Mouse (Mus musculus) cerebellum, adult 2 months (tissue): Measurements from ENCODE around the gene Fah. TPM values are rescaled to one million over a fixed set of nuclear protein-coding genes. Genes with fewer than 3 reads are reported as not detected.
A peak's percentile ranks its signal among the peaks of the same experiment; 100 is the strongest.

Source experiments
- DNase-seq, 2 experiments: peaks; one replicate each; pipeline ENCODE4 v3.0.0; 2021
- H3K27ac ChIP-seq: fragments of 200-500 bp; 2 replicates; pipeline ENCODE4 v1.5.1; 2012; ENCODE audit warnings: low read length, control low read depth, inconsistent platforms; ENCODE audit not compliant: insufficient read depth
- H3K27me3 ChIP-seq: fragments of 200-500 bp; 2 replicates; pipeline ENCODE4 v1.6.1; 2012; ENCODE audit warnings: inconsistent platforms, mild to moderate bottlenecking, low read length, moderate library complexity; ENCODE audit not compliant: control insufficient read depth, insufficient read depth
- H3K4me1 ChIP-seq: fragments of 200-500 bp; 2 replicates; pipeline ENCODE4 v1.6.1; 2011; ENCODE audit warnings: low read length; ENCODE audit not compliant: control insufficient read depth, insufficient read depth
- H3K4me3 ChIP-seq: fragments of 200-500 bp; replicated peaks from 2 replicates; pipeline ENCODE3; 2011; ENCODE audit warnings: mild to moderate bottlenecking, low read depth, low read length, control low read depth; ENCODE audit not compliant: insufficient read depth
- CTCF ChIP-seq: fragments of 200-500 bp; IDR thresholded peaks from 2 replicates; pipeline ENCODE4 v1.5.1; 2011; ENCODE audit warnings: low read depth, mild to moderate bottlenecking, control low read depth, low read length, moderate library complexity, borderline replicate concordance; ENCODE audit not compliant: insufficient read depth
- POLR2A ChIP-seq: fragments of 200-500 bp; IDR thresholded peaks from 2 replicates; pipeline ENCODE4 v1.6.1; 2011; ENCODE audit warnings: low read length, control low read depth, borderline replicate concordance; ENCODE audit not compliant: insufficient read depth
- WGBS: fragments of 180-500 bp; shearing (Covaris S2); methylation state at CpG from one replicate; pipeline ENCODE4 v1.1.7; 2018; 5-methylcytosine and 5-hydroxymethylcytosine counted together
- polyA plus RNA-seq: library from polyadenylated mRNA; depleted of rRNA; stranded (reverse); fragments of >200 nt; gene quantifications from 2 replicates; pipeline ENCODE4 v1.2.3, GENCODE M21; 2012

Fah gene
- polyA plus RNA-seq, 1 experiment: 52.7 TPM

GRCm38 (mm10) chr7:84594087-84594916 is 12.2 kb downstream of the Fah start:
- Histone ChIP-seq H3K27me3 (no peaks in the 10 kb centered on the region), H3K4me3 (no peak overlapping the region), H3K4me1 (peaks cover 8% of the 10 kb centered on the region), H3K27ac (no peak overlapping the region)
- TF ChIP-seq POLR2A (no peak), CTCF (peak; percentile 73)
- DNase-seq: peak; percentile 38 to 54
- 33% methylated on average over 8 of the region's 8 CpGs for WGBS

DNA sequence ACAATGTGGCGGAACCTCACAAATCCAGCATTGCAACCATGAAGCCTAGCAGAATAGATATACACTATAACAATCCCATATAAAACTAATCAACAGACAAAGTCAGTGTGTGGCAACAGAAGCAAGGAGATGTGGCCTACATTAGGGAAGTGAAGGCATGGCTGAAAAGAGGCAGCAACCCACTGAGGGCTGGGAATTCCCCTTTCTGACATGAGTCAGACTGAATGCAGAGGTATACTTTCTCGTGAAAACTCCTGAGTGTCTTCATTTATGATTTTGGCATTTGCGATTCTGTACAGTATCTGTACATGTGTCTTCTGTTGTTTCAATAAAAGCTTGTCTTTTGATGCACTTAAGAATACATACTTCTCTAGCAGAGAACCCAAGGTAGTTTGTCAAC is 15.2 kb downstream of the Fah start:
- H3K4me1 ChIP-seq: no peaks in the 10 kb centered on the region
- TF ChIP-seq POLR2A (no peak), CTCF (no peak)
- no peaks in the 10 kb centered on the region for H3K27me3 ChIP-seq
- DNase-seq: no peak
- WGBS: 94% methylated on average over 3 of the region's 3 CpGs
- H3K27ac ChIP-seq: no peak overlapping the region
- no peak overlapping the region for H3K4me3 ChIP-seq

DNA sequence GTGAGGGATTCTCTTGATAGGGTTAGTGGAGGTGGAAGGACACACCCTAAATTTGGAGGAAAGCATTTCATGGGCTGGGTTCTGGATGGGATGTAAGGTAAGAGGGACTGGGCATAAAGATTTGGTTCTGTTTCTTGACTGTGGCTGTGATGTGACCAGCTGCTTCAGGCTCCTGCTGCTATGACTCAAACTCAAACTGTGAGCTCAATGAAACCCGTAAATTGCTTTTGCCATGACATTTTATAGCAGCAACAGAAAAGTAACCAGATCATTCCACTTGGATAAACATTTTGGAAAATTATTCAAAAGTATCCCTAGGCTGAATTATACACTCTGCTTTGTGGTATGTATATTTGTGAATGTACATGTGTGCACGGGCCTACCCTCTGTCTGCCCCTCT is 15.9 kb downstream of the Fah start:
- H3K4me3 ChIP-seq: no peak overlapping the region
- TF ChIP-seq CTCF (no peak), POLR2A (no peak)
- DNase-seq: no peak
- 80% methylated on average over 2 of the region's 2 CpGs for WGBS
- no peaks in the 10 kb centered on the region for H3K4me1 ChIP-seq
- H3K27ac ChIP-seq: no peak overlapping the region
- no peaks in the 10 kb centered on the region for H3K27me3 ChIP-seq

DNA sequence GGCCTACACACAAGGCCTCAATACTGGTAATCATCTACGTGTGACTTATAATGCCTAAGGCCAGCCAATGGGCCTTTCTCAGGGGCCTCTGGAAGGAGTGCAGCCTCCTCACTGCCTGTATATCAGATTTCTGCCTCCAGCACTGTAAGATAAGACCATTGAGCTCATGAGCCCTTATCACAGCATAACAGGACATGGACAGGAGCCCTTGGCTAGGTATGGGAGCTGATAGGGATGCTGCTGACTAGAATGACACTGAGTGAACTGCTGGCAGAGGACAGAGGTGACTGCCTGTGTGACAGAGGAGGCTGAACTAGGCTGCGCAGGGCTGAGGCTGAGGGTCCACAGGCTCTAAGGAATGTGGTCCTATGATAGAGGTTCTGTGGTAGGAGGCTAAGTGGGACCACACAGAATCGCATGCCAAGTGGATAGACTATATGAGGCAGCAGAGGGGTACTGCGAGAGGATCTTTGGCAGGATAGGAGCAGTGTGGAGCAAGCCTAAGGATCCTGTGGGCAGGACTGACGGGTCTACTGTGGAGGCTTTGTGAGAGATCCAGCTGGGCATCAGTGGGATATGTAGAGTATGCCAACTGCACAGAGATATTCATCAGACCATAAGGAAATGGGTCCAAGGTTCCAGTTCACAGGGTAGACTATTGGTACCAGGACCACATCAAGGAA is 19.3 kb downstream of the Fah start:
- TF ChIP-seq POLR2A: no peak
- no peak for TF ChIP-seq CTCF
- WGBS: 62% methylated on average over 5 of the region's 5 CpGs
- no peak overlapping the region for H3K27ac ChIP-seq
- DNase-seq: no peak
- no peaks in the 10 kb centered on the region for H3K4me1 ChIP-seq
- no peak overlapping the region for H3K4me3 ChIP-seq
- no peaks in the 10 kb centered on the region for H3K27me3 ChIP-seq

DNA sequence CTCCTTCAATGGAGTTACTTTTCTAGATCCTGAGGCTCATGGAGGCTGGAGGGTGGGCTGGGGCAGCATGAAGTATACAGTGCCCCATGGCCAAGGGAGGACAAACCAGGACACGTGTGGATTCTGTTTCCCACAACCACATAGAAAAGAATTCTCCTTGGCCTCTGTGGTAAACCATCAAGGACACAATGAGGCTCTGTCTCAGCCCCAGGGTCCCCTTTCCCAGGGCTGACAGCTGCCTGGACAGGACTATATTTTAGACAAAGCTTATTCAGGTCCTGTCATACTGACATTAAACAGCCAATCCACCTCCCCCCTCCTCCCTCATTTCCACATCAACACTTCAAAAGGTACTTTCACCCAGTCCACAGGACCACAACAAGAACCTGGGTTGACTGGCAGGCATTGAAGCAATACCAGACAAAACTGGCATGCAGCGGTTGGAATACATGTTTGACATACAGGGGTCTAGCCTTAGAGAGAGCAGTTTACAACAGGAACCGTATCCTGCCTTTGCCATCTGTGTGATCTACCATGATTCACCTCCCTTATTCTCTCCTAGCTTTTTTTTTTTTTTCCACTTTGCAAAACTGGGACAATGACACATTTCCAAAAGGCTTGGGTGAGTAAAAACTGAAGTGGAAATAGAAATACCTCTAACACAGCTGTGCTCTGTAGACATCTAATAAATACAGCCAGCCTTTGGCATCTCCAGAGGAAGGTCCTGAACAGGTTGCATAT is 20.0 kb downstream of the Fah start:
- TF ChIP-seq POLR2A (no peak), CTCF (no peak)
- Histone ChIP-seq H3K4me3 (no peak overlapping the region), H3K27ac (no peak overlapping the region), H3K4me1 (no peaks in the 10 kb centered on the region), H3K27me3 (no peaks in the 10 kb centered on the region)
- 52% methylated on average over 3 of the region's 3 CpGs for WGBS
- DNase-seq: no peak

DNA sequence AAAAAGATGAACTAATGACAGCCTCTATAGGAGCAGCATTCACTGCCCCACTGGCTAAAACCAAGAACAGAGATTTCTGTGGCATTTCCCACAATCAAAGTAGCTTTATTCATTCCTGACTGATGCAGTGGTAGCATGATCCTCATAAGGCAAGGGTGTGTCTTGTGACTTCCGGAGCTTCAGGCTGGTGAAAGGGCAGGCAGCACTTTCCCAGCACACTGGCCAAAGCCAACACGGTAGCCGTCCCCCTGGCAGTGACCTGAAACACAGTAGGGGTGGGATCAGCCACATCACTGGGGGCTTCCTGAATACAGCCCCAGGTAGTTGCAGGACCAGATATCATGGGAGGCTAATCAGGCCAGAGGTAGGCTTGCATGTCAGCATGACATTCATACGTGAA is 21.4 kb downstream of the Fah start:
- no peak for DNase-seq
- H3K27me3 ChIP-seq: no peaks in the 10 kb centered on the region
- 84% methylated on average over 4 of the region's 4 CpGs for WGBS
- no peak overlapping the region for H3K4me3 ChIP-seq
- no peak for TF ChIP-seq CTCF
- TF ChIP-seq POLR2A: no peak
- no peaks in the 10 kb centered on the region for H3K4me1 ChIP-seq
- no peak overlapping the region for H3K27ac ChIP-seq

GRCm38 (mm10) chr7:84579769-84580168 is 26.8 kb downstream of the Fah start:
- 95% methylated on average over 1 of the region's 1 CpGs for WGBS
- Histone ChIP-seq H3K4me1 (no peaks in the 10 kb centered on the region; the same call in 1 of the 2 replicates), H3K4me3 (no peak overlapping the region), H3K27ac (no peak overlapping the region), H3K27me3 (no peaks in the 10 kb centered on the region)
- no peak for DNase-seq
- TF ChIP-seq CTCF (no peak), POLR2A (no peak)
